Mouse (Mus musculus) fat pad, adult 2 months (tissue): ENCODE data around the gene Tor3a.

Experiments
- DNase-seq: peaks from one replicate; pipeline ENCODE4 v3.0.0-alpha.2; 2011; ENCODE audit warnings: low read depth, low spot score; ENCODE audit errors: extremely low read depth

Gene Tor3a

DNA sequence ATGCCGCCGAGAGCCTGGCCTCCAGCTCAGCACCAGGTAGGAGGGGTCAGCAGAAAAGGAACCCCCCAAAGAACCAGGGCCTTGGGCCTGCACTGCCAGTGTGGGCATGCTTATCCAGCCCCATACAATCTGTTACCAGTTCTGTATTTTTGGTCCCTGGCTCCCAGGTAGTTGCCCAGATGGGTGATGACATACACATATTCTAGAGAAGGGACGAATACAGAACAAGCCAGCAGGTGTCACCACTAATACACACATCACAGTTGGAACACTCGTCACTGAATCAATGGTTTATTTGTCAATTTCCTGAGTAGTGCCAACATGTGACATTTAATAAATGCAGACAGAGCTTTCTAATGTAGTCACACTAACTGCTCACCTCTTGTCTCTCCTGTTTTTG is 33.6 kb downstream of the Tor3a start:
- DNase-seq = no peak

DNA sequence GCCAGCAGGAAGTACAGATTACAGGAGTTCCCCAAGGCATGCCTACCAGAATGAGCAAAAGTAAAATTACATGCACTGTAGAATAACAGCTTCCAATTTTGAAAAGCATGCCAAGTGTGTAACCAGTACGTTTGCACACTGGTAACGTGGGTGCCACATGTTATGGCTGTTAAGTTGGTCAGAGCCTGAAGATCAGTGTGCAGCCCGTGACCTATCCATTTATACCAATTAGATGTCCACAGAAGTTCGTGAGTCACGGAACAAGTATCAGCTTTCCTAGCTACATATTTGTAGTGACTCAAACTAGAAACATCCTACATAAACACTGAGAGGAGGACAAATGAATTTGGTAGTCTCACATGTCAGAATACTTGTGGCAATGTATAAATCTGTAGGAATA is 34.7 kb downstream of the Tor3a start:
- no peak for DNase-seq

DNA sequence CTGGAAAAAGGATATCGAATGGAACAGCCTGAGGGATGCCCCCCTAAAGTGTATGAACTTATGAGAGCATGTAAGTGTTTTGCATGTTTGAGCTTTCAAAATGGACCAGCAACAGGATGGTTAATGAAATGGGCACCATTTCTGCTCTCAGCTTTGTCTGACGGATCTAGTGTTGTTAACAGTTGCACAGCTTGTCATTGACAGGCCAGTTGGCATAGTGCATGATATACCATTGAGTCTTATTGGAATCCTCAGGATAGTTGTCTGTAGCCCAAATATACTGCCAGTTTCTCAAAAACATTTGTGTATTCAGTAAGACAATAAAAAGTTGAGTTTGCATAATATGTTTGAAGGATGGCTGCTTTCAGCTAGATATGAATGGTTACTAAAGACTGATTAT is 39.0 kb downstream of the Tor3a start:
- no peak for DNase-seq

DNA sequence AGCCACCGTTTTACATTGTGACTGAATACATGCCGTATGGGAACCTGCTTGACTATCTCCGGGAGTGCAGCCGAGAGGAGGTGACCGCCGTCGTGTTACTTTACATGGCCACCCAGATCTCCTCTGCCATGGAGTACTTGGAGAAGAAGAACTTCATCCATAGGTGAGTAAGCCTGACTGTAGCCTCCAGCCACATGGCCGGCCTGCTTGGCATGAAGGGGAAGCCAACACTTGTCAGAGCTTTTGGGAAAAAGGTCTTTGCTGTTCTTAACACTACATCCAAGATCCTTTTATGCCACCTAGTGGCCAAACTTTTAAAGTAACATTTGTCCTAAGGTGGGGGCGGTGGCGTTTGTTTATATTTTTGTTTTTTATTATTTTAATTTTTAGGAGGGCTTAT is 41.1 kb downstream of the Tor3a start:
- DNase-seq = no peak

DNA sequence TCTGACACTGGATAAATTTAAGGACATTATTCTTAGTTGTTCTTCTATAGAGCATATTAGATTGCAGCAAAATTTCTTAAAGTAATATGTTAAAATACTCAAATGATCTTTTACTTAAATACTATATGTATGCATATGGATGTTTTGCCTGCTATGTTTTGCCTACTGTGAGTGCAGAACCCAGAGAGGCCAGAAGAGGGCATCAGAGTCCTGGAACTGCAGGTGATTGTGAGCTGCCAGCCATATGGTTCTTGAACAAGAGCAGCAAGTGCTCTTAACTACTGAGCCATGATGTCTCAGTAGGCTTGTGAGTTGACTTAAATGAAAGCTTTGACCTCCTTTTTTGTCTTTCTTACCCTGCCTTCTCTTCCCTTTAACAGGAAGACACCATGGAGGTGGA is 43.2 kb downstream of the Tor3a start:
- DNase-seq = no peak

DNA sequence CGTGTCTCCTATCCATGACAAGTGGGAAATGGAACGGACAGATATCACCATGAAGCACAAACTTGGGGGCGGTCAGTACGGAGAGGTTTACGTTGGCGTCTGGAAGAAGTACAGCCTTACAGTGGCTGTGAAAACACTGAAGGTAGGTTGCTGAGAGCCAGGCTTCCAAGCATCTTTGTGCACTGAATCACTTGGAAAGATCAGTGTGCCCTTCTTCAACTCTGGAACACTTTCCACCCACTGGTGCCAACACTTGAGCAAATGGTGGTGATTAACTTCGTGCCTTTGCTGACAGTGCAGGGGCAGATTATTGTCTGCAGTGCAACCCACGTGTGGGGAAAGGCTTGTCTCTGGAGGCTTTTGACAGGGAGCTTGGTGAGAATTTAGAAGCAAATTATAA is 44.2 kb downstream of the Tor3a start:
- DNase-seq = no peak

DNA sequence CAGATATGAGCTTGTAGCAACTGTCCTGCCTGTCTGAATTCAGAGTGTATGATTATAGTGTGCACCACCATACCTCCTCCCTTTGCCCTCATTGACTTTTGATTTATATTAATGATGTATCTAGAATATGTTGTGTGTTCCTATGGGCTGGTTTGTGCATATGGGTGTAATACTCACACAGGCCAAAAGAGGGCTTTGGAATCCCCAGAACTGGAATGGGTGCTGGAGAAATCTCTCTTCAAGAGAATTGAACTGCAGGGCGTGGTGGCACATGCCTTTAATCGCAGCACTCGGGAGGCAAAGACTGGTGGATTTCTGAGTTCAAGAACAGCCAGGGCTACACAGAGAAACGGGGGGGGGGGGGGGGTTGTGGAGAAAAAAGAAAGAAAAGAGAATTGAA is 47.4 kb downstream of the Tor3a start:
- DNase-seq = no peak

DNA sequence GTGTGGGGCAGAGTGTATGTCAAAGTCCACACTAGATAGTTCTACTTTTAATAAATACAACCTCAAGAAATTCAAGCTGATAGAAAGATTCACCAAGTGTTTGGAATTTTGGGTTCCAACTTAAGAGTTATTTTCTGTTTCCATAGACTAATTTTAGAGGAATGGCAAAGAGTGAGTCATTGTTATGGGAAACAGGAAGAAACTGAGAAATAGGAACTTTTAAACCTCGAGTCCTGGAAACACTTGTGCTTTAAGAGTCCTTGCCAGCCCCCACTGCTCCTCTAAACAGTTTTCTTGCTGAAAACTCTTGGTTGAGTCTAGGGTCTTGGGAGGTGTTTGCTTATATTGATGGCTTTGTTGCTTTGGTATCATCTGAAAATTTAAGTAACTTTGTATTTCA is 49.9 kb downstream of the Tor3a start:
- DNase-seq = no peak

DNA sequence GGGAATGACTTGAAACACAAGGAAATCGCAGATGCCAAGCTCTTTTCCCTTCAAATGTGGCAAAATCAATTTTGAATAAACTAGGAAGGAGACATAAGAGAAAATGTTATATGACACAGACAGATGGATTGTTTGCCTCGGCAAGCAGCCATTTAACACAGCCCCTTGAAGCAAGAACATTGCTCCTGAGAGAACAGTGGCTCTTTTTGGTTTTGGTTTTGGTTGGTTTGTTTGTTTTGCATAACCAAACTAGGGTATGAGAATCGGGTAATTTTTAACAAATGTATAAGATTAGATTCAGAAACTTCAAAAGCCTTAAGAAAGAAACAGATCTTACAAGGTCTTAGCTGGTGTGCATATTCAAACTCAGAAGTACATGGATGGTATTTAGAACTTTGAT is 53.2 kb downstream of the Tor3a start:
- no peak for DNase-seq

DNA sequence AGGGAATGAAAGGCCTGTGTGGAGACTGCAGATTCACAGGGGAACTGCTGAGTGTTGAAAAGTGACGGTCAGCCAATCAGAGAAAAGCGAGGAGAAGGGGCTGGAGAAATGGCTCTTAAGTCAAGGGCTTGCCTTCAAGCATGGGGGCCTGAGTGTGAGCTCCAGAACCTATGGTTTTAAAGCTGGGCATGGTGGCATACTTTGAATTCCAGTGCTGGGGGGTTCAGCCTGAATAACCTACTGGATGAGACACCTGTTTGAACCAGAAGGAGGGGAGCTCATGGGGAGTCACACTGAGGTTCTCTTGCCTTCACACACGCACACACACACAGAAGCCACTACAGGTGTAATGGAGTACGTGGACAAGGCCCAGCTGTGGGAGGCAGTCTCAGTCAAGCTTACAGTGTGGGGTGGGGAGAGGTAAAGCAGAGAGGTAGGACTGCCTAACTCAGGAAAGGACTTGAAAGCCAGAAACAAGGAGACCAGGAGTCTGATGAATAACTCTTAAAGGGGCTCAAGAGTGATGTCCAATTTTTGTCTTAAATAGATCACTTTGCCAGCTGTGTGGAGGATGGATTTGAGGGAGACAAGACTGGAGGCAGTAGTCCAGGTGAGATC is 53.8 kb downstream of the Tor3a start:
- DNase-seq = no peak

DNA sequence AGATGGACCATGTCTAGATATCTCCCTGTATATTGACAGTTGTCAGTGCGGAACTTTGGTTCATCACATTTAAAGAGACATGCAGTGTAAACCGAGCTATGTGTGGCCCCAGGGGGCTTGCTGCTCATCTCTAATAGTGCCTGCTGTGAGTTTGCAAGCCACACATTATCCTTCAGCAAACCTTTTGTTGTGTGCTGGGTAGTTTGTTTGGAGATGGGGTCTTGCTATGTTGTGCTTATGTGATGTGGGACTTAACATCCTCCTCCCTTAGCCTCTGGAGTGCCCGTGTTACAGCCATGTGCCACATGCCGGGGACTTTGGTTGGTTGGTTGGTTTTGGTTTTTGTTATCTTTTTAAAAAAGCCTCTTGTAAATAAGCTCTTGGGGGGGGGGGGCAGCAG is 56.3 kb downstream of the Tor3a start:
- DNase-seq = no peak

DNA sequence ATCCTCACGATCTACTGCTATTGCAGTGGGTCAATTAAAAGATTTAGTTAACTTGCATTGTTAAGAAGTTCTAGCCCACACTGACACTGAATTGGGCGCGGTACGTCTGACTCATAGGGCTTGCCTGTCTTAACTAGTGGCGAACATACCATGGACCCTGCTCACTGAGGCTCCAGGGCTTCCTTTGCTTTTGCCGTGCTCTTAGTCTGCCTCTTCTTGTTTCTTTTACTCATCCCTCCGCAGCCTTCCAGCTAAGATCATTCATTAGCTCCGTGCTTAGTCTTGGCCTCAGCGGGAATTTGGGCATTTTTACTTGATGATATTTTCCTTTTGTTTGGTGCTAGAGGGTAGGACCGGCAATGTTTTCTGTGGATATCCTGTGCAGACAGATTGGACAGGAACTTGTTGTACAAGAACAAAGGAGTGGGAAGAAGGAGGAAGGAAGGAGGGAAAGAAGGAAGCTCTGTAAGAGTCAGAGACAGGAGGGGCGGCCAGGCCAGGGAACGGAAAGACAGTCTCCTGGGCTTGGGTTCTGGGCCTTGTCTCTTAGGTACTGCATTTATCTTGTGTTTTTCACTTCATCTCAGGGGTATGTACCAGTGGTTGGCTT is 57.1 kb downstream of the Tor3a start:
- no peak for DNase-seq

DNA sequence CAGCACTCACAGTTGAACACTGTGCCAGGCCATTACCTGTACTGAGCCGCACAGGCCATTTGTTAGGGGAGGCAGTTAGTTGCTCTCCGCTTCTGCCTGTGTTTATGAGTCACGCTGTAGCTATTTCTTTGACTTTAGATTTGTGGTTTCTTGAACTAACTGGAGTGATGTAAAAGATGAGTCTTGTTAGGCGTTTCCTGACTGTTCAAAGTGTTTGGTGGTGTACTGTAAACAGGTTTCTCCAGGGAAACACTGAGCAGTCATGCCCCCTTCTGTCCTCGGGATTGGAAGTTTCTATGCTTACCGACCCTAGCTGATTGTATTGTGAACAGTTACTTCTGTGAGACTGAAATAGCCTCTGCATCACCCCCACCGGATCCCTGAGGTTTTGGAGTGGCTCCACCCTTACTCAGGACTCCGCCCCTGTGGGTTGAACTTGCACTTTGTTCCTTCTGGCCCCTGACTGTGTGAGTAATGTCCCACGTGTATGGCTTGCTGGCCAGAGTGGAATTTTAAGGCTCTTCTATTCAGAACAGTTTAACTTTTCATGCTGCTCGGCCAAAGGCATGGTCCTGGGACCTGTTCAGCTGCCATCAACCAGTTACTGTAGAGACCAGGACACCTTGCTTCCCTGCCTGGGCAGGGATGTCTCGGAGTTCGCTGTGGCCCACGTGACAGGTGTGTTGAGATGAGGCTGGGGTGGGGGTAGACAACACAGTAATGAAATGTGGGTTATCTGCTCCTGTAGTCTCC is 58.6 kb downstream of the Tor3a start:
- no peak for DNase-seq

DNA sequence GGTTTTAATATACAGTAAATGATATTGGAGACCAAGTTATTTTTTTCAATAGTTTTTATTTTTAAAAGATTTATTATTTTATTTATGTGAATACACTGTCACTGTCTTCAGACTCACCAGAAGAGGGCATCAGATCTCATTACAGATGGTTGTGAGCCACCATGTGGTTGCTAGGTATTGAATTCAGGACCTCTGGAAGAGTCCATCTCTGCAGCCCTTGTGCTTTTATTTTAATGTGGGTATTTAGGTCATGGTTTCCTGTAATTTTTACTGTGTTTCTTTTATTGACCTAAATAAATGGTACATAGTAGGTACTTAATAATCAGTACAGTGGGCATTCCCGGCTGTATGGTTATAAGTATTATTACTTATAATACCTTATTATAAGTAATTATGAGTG is 59.4 kb downstream of the Tor3a start:
- DNase-seq = no peak

DNA sequence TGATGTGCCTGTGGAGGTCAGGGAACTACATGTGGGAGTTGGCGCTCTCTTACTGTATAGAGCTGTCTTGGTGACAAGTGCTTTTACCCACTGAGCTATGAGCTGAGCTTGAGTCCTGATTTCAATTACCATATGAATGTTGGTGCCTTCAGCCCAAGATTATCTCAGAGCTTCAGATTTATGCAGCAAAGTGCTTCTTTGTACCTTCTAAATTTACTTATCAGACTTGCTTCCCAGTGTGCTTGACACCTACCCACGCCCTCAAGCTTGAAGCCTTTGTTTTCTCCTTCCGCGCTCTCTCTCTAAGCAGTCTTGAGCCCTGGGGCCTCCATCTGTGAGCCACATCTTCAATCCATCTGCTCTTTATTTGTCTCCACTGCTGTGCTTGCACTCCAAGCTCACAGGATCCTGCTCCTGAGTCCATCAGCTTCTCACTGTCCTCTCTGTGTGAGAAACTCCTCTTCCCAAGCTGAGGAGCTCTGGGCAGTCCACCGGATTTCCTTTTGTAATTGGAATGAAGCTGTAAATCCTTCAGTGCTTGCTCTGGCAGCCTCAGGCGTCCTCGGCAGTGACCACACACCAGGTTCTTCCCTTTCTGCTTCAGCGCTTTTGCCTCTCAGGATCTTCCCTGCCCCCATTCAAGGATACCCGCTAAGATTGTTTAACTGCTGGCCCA is 60.2 kb downstream of the Tor3a start:
- DNase-seq = no peak

DNA sequence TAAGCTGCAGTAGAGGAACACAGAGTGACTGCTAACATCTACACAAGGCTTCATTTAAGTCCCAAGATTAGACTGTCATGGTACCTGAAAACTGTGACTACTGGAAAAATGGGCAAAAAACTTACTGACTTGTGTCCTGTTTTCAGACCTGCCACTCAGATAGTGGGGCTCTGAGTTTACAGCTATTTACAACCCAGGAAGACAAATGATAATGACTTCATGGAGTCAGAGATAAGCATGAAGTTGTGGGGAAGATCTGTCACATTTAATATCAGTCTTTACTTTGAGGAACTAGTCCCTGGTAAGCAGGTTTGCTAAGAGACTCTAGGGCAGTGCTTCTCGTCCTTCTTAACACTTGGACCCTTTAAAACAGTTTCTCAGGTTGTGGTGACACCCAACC is 63.9 kb downstream of the Tor3a start:
- DNase-seq = no peak

DNA sequence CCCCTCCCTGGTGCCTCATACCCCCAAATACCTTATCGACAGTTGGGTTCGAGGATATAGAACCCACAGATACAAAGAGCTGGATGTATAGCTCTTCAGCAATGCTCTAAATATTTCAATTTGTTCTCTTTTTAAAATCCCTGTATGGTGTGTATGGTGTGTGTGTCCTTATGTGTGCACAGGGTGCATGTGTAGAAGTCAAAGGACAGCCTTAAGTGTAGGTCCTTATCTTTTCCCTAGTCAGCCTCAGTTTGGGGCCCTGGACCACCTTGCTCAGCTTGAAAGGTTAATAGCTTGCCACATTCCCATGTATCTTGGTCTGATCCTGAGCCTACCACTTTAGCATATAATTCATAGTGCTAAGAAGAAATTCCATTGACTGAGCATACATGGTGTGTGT is 65.7 kb downstream of the Tor3a start:
- no peak for DNase-seq

DNA sequence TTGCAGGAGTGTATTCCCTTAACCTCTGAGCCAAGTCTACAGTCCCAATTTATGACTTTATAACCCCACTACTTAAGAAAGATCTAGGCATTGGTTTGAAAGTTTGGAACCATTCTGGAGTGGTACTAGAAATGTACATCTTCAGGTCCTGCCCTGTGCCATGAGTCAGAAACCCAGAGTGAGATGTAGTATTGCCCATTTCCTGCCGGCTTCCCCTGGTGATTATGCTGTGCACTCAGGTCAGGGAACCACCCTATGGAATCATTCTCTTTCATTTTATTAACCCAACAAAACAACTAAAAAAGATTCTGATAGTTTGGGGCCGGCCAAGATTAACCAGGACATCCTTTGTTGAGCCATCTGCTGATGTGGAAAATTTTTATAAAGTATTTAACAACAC is 68.2 kb downstream of the Tor3a start:
- DNase-seq = no peak

DNA sequence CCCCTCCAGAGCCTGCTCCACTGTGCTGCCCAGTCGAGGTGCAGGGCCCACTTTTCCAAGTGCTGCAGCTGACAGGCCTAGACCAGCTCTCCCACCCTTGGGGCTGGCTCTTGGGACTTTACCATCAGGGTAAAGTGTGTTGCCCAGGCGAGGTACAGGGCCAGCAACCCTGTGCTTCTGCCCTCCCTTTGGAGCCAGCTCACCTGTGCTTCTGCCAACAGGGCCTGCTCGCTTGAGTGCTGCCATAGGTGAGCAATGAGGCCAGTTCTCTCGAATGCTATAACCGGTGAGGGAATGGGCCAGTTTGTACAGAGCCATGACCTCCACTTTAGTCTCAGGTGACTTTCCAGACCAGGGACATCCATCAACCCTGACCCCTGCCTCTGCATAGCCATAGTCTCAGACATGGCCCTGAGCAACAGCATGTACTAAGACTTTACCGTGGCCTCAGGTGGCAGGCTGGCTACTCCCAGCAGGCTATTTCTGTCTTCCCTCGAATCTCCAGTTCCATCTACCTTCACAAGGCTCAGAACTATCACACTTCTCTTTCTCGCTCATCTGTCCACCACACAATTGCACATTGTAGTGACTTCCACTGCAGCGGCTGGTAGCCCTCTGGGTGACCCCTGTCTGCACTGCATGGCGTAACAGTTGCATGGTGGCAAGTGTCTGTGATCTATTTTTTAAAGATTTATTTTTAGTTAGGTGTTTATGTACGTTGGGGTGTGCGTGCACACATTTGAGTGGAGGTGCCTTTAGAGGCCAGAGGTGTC is 68.9 kb downstream of the Tor3a start:
- no peak for DNase-seq
